Mouse (Mus musculus): ENCODE data around the gene Il1rapl2. TPM values are rescaled to one million over a fixed set of nuclear protein-coding genes. Genes with fewer than 3 reads are reported as not detected.

Gene Il1rapl2
- polyA plus RNA-seq, 1 experiment = not detected

GRCm38 (mm10) chrX:138433794-138434193, 863.4 kb downstream of the Il1rapl2 start:
- H3K9ac ChIP-seq (ENCODE audit: low read depth, poor library complexity, severe bottlenecking) = no peak overlapping the region
- H3K4me3 ChIP-seq (ENCODE audit: low read depth, low read length) = no peak overlapping the region
- no peak overlapping the region for H3K27ac ChIP-seq (ENCODE audit: insufficient read depth, low read length)
- no peaks in the 10 kb centered on the region for H3K9me3 ChIP-seq (replicated peaks; ENCODE audit: control insufficient read depth, insufficient read depth, low read length, poor library complexity, severe bottlenecking)
- H3K4me1 ChIP-seq (ENCODE audit: control insufficient read depth, insufficient read depth, low read length) = no peaks in the 10 kb centered on the region
- H3K36me3 ChIP-seq (ENCODE audit: control insufficient read depth, insufficient read depth, low read length, poor library complexity, severe bottlenecking) = no peaks in the 10 kb centered on the region
- no peaks in the 10 kb centered on the region for H3K27me3 ChIP-seq (ENCODE audit: control insufficient read depth, insufficient read depth, low read length, poor library complexity, severe bottlenecking)
- TF ChIP-seq POLR2A (IDR thresholded peaks at IDR 0.05; ENCODE audit: insufficient read depth, low read length) = no peak
- no peak for TF ChIP-seq EP300 (IDR thresholded peaks at IDR 0.05; ENCODE audit: insufficient read depth, low read depth, low read length)
- TF ChIP-seq CTCF (IDR thresholded peaks at IDR 0.05; ENCODE audit: low read depth, low read length) = no peak

- H3K4me3 ChIP-seq (ENCODE audit: low read depth, low read length) = no peak overlapping the region
- no peak overlapping the region for H3K27ac ChIP-seq (ENCODE audit: insufficient read depth, low read length)
- H3K9ac ChIP-seq (ENCODE audit: low read depth, poor library complexity, severe bottlenecking) = no peak overlapping the region
- TF ChIP-seq CTCF (IDR thresholded peaks at IDR 0.05; ENCODE audit: low read depth, low read length) = no peak
- TF ChIP-seq EP300 (IDR thresholded peaks at IDR 0.05; ENCODE audit: insufficient read depth, low read depth, low read length) = no peak
- TF ChIP-seq POLR2A (IDR thresholded peaks at IDR 0.05; ENCODE audit: insufficient read depth, low read length) = no peak
- H3K36me3 ChIP-seq (ENCODE audit: control insufficient read depth, insufficient read depth, low read length, poor library complexity, severe bottlenecking) = no peaks in the 10 kb centered on the region
- H3K4me1 ChIP-seq (ENCODE audit: control insufficient read depth, insufficient read depth, low read length) = no peaks in the 10 kb centered on the region
- H3K27me3 ChIP-seq (ENCODE audit: control insufficient read depth, insufficient read depth, low read length, poor library complexity, severe bottlenecking) = no peaks in the 10 kb centered on the region
- H3K9me3 ChIP-seq (replicated peaks; ENCODE audit: control insufficient read depth, insufficient read depth, low read length, poor library complexity, severe bottlenecking) = no peaks in the 10 kb centered on the region
Measured at GRCm38 (mm10) chrX:138437939-138438338, 867.5 kb downstream of the Il1rapl2 start.

- H3K4me1 ChIP-seq (ENCODE audit: control insufficient read depth, insufficient read depth, low read length) = no peaks in the 10 kb centered on the region
- no peak overlapping the region for H3K4me3 ChIP-seq (ENCODE audit: low read depth, low read length)
- H3K27me3 ChIP-seq (ENCODE audit: control insufficient read depth, insufficient read depth, low read length, poor library complexity, severe bottlenecking) = no peaks in the 10 kb centered on the region
- H3K9ac ChIP-seq (ENCODE audit: low read depth, poor library complexity, severe bottlenecking) = no peak overlapping the region
- no peak overlapping the region for H3K27ac ChIP-seq (ENCODE audit: insufficient read depth, low read length)
- no peaks in the 10 kb centered on the region for H3K9me3 ChIP-seq (replicated peaks; ENCODE audit: control insufficient read depth, insufficient read depth, low read length, poor library complexity, severe bottlenecking)
- no peaks in the 10 kb centered on the region for H3K36me3 ChIP-seq (ENCODE audit: control insufficient read depth, insufficient read depth, low read length, poor library complexity, severe bottlenecking)
- TF ChIP-seq EP300 (IDR thresholded peaks at IDR 0.05; ENCODE audit: insufficient read depth, low read depth, low read length) = no peak
- no peak for TF ChIP-seq POLR2A (IDR thresholded peaks at IDR 0.05; ENCODE audit: insufficient read depth, low read length)
- TF ChIP-seq CTCF (IDR thresholded peaks at IDR 0.05; ENCODE audit: low read depth, low read length) = no peak
Measured at GRCm38 (mm10) chrX:138449856-138450255, 879.4 kb downstream of the Il1rapl2 start.

GRCm38 (mm10) chrX:138478488-138478887, 908.1 kb downstream of the Il1rapl2 start:
- no peaks in the 10 kb centered on the region for H3K9me3 ChIP-seq (replicated peaks; ENCODE audit: control insufficient read depth, insufficient read depth, low read length, poor library complexity, severe bottlenecking)
- no peaks in the 10 kb centered on the region for H3K36me3 ChIP-seq (ENCODE audit: control insufficient read depth, insufficient read depth, low read length, poor library complexity, severe bottlenecking)
- no peak overlapping the region for H3K9ac ChIP-seq (ENCODE audit: low read depth, poor library complexity, severe bottlenecking)
- H3K4me1 ChIP-seq (ENCODE audit: control insufficient read depth, insufficient read depth, low read length) = no peaks in the 10 kb centered on the region
- H3K4me3 ChIP-seq (ENCODE audit: low read depth, low read length) = no peak overlapping the region
- no peak for TF ChIP-seq EP300 (IDR thresholded peaks at IDR 0.05; ENCODE audit: insufficient read depth, low read depth, low read length)
- no peak for TF ChIP-seq CTCF (IDR thresholded peaks at IDR 0.05; ENCODE audit: low read depth, low read length)
- no peak for TF ChIP-seq POLR2A (IDR thresholded peaks at IDR 0.05; ENCODE audit: insufficient read depth, low read length)
- no peak overlapping the region for H3K27ac ChIP-seq (ENCODE audit: insufficient read depth, low read length)
- no peaks in the 10 kb centered on the region for H3K27me3 ChIP-seq (ENCODE audit: control insufficient read depth, insufficient read depth, low read length, poor library complexity, severe bottlenecking)

GRCm38 (mm10) chrX:138500510-138500909, 930.1 kb downstream of the Il1rapl2 start:
- no peaks in the 10 kb centered on the region for H3K27me3 ChIP-seq (ENCODE audit: control insufficient read depth, insufficient read depth, low read length, poor library complexity, severe bottlenecking)
- no peaks in the 10 kb centered on the region for H3K4me1 ChIP-seq (ENCODE audit: control insufficient read depth, insufficient read depth, low read length)
- no peak for TF ChIP-seq EP300 (IDR thresholded peaks at IDR 0.05; ENCODE audit: insufficient read depth, low read depth, low read length)
- TF ChIP-seq CTCF (IDR thresholded peaks at IDR 0.05; ENCODE audit: low read depth, low read length) = no peak
- no peak for TF ChIP-seq POLR2A (IDR thresholded peaks at IDR 0.05; ENCODE audit: insufficient read depth, low read length)
- H3K4me3 ChIP-seq (ENCODE audit: low read depth, low read length) = no peak overlapping the region
- H3K9ac ChIP-seq (ENCODE audit: low read depth, poor library complexity, severe bottlenecking) = no peak overlapping the region
- no peak overlapping the region for H3K27ac ChIP-seq (ENCODE audit: insufficient read depth, low read length)
- no peaks in the 10 kb centered on the region for H3K9me3 ChIP-seq (replicated peaks; ENCODE audit: control insufficient read depth, insufficient read depth, low read length, poor library complexity, severe bottlenecking)
- no peaks in the 10 kb centered on the region for H3K36me3 ChIP-seq (ENCODE audit: control insufficient read depth, insufficient read depth, low read length, poor library complexity, severe bottlenecking)

- no peaks in the 10 kb centered on the region for H3K27me3 ChIP-seq (ENCODE audit: control insufficient read depth, insufficient read depth, low read length, poor library complexity, severe bottlenecking)
- H3K4me3 ChIP-seq (ENCODE audit: low read depth, low read length) = no peak overlapping the region
- H3K9me3 ChIP-seq (replicated peaks; ENCODE audit: control insufficient read depth, insufficient read depth, low read length, poor library complexity, severe bottlenecking) = no peaks in the 10 kb centered on the region
- TF ChIP-seq POLR2A (IDR thresholded peaks at IDR 0.05; ENCODE audit: insufficient read depth, low read length) (no peak), EP300 (IDR thresholded peaks at IDR 0.05; ENCODE audit: insufficient read depth, low read depth, low read length) (no peak), CTCF (IDR thresholded peaks at IDR 0.05; ENCODE audit: low read depth, low read length) (no peak)
- no peaks in the 10 kb centered on the region for H3K36me3 ChIP-seq (ENCODE audit: control insufficient read depth, insufficient read depth, low read length, poor library complexity, severe bottlenecking)
- no peak overlapping the region for H3K27ac ChIP-seq (ENCODE audit: insufficient read depth, low read length)
- no peaks in the 10 kb centered on the region for H3K4me1 ChIP-seq (ENCODE audit: control insufficient read depth, insufficient read depth, low read length)
- H3K9ac ChIP-seq (ENCODE audit: low read depth, poor library complexity, severe bottlenecking) = no peak overlapping the region
Measured at GRCm38 (mm10) chrX:138505049-138505448, 934.6 kb downstream of the Il1rapl2 start.

Measured in ES-Bruce4 (cell line).